Mouse (Mus musculus) liver, postnatal 0 days (tissue): ENCODE measurements around the gene Slc11a1.

Experiments
- CTCF ChIP-seq: sonication (generic); IDR thresholded peaks from 2 replicates; pipeline ENCODE4 v1.5.1; 2016; ENCODE audit warnings: antibody characterized with exemption, low read depth
- EP300 ChIP-seq: IDR thresholded peaks from 2 replicates; pipeline ENCODE4 v1.6.1; 2016; ENCODE audit warnings: antibody characterized with exemption, low read depth, mild to moderate bottlenecking

DNA sequence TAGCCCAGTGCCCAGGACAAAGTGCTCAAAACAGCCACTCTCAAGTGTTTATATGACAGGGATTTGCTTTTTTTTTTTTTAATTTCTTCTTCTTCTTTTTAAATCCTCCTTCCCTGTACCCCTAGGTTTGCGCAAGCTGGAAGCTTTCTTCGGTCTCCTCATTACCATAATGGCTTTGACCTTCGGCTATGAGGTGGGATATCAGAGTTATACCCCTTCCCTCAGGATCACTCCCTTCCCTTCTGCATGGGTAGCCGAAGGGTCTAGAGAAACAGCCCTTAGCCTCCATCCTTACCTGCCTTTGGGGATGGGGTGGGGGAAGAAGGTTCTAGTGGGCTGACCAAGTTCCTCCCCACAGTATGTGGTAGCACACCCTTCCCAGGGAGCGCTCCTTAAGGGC lies 5.5 kb downstream of the Slc11a1 start:
- no peak for TF ChIP-seq CTCF
- no peak for TF ChIP-seq EP300
